Mouse (Mus musculus): ENCODE results near the gene Cntnap3. TPM values are rescaled to one million over a fixed set of nuclear protein-coding genes. Genes with fewer than 3 reads are reported as not detected.

The Cntnap3 gene
- 0.05 TPM in 1 of 2 replicates, not detected in the other for polyA plus RNA-seq (2012; rRNA removed; ENCODE audit: low replicate concordance)

GRCm38 (mm10) chr13:64903585-64904208 lies at the start of gene Cntnap3:
Cntnap3 (minus strand) TSS chr13:64903955.

DNA sequence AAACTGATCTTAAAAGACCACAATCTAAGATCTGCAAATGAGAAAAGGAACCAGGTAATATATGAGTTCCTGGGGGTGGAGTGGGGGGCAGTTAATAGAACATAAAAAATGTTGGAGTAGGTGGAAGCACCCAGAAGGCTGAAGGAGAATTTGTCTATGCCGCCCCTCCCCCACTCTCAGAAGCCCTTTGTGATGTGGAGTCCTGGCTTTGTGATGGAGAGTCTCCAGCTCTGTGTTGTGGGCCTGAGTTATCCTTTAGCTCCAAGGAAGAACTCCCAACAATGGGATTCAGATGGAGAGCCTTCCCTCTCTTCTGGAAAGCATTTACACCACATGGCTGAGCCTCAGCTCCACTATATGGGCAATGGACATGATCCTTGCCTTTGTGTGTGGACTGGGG lies 13.4 kb upstream of the Cntnap3 start, which contains the start of gene Spata31:
TSS of gene Spata31 (plus strand) at position 216 of the 400 bp plus-strand sequence.

Other genes with a start within 250 kb of the Cntnap3 start
- not detected in 2 replicates for gene Spata31, start 13.5 kb upstream of the Cntnap3 start, polyA plus RNA-seq (2012; rRNA removed; ENCODE audit: low replicate concordance)
- not detected in 2 replicates for gene Spata31d1c, start 129.1 kb upstream of the Cntnap3 start, polyA plus RNA-seq (2012; rRNA removed; ENCODE audit: low replicate concordance)
- gene Prss47, start 148.8 kb upstream of the Cntnap3 start, polyA plus RNA-seq (2012; rRNA removed; ENCODE audit: low replicate concordance) = not detected in 2 replicates
- gene Mfsd14b, start 209.0 kb upstream of the Cntnap3 start, polyA plus RNA-seq (2012; rRNA removed; ENCODE audit: low replicate concordance) = 10.9 and 16.7 TPM in 2 replicates
- gene Olfr465-ps1, start 234.1 kb upstream of the Cntnap3 start, polyA plus RNA-seq (2012; rRNA removed; ENCODE audit: low replicate concordance) = not detected in 2 replicates
- gene Olfr466, start 246.3 kb upstream of the Cntnap3 start, polyA plus RNA-seq (2012; rRNA removed; ENCODE audit: low replicate concordance) = not detected in 2 replicates

All from duodenum, adult 2 months (tissue).